Comparison of ENCODE assay signal across 18 mouse cellular contexts in the genomic region with DNA sequence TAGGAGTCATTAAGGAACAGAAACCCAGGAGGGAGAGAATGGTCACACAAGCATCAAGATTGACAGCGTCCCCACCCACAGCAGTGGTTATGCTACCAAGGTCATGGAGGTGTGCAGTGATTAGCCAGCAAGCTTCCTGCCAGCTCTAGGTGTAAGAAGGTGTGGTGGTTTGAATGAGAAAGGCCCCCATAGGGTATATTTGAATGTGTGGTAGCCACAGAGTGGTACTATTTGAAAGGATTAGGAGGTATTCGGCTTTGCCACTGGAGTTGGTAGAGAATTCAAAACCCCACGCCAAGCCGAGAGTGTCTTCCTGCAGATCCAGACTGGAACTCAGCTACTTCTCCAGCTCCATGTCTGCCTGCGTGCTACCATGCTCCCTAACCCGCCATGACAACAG.
"Had no signal": no experiment of that assay in that cellular context is flagged by ENCODE, and none has a peak within 500 bp of the region (broad histone marks: within the 10 kb centered on the region; RNA-seq: fewer than 3 reads in every experiment).

No protein-coding gene starts in this region.

- H3K4me2 ChIP-seq: limb, embryonic 13.5 days; liver, embryonic 12.5 days; liver, embryonic 15.5 days; lung, embryonic 15.5 days; midbrain, embryonic 11.5 days had no signal

- ATAC-seq: liver, embryonic 12.5 days had no signal

- H3K27ac ChIP-seq: kidney, postnatal 0 days; layer of hippocampus, adult 2 months; limb, embryonic 10.5 days; limb, embryonic 13.5 days; liver, embryonic 12.5 days; liver, embryonic 15.5 days; lung, embryonic 15.5 days had no signal

- H3K9ac ChIP-seq: limb, embryonic 13.5 days; liver, embryonic 12.5 days; liver, embryonic 15.5 days; lung, embryonic 15.5 days had no signal

- H3K4me3 ChIP-seq: layer of hippocampus, adult 2 months; limb, embryonic 10.5 days; limb, embryonic 13.5 days; liver, embryonic 12.5 days; liver, embryonic 15.5 days; lung, embryonic 15.5 days; megakaryocyte, embryonic 14.5 days had no signal

- DNase-seq: kidney, postnatal 25 days; layer of hippocampus, adult 9-11 months; liver; lung, adult 18-20 months; lung, postnatal 10 days; lung, postnatal 36 days; midbrain, embryonic 14.5 days; thymus, adult 18-20 months; thymus, postnatal 36 days had no signal

- H3K9me3 ChIP-seq: limb, embryonic 10.5 days; limb, embryonic 13.5 days; liver, embryonic 12.5 days; liver, embryonic 15.5 days; lung, embryonic 15.5 days; megakaryocyte, embryonic 14.5 days had no signal

- H3K27me3 ChIP-seq: limb, embryonic 13.5 days; liver, embryonic 12.5 days; liver, embryonic 15.5 days; lung, embryonic 15.5 days; megakaryocyte, embryonic 14.5 days had no signal

- H3K36me3 ChIP-seq: limb, embryonic 10.5 days; limb, embryonic 13.5 days; liver, embryonic 15.5 days; lung, embryonic 15.5 days had no signal
